Mouse (Mus musculus): ENCODE results near the gene Cryge.
"Not testable (repeated sequence)": the region's sequence is repeated elsewhere in the genome, so short reads cannot be mapped to it uniquely, and the experiment has no call there.

Gene Cryge

GRCm38 (mm10) chr1:65050952-65051351 lies at the start of gene Cryge:
TSS of gene Cryge (minus strand) at chr1:65051149.
- DNase-seq (ENCODE audit: low spot score): not testable (repeated sequence)

- no peak for DNase-seq (ENCODE audit: low spot score)
Observed at GRCm38 (mm10) chr1:65096953-65097352, 46.0 kb upstream of the Cryge start.

- no peak for DNase-seq (ENCODE audit: low spot score)
Observed at GRCm38 (mm10) chr1:65091566-65091965, 40.6 kb upstream of the Cryge start.

GRCm38 (mm10) chr1:65090370-65090769 lies 39.4 kb upstream of the Cryge start:
- peak; percentile 63 for DNase-seq (ENCODE audit: low spot score)

GRCm38 (mm10) chr1:65088567-65089356 lies 37.8 kb upstream of the Cryge start:
- DNase-seq (ENCODE audit: low spot score): no peak

- no peak for DNase-seq (ENCODE audit: low spot score)
Observed at GRCm38 (mm10) chr1:65082188-65082587, 31.2 kb upstream of the Cryge start, which contains the start of gene Crygb. TSS of gene Crygb (minus strand) at chr1:65082288.

GRCm38 (mm10) chr1:65075607-65076006 lies 24.7 kb upstream of the Cryge start:
- no peak for DNase-seq (ENCODE audit: low spot score)

- DNase-seq (ENCODE audit: low spot score): no peak
Observed at GRCm38 (mm10) chr1:65073589-65073988, 22.6 kb upstream of the Cryge start, which contains the start of gene Crygc. TSS of gene Crygc (minus strand) at chr1:65073689.

GRCm38 (mm10) chr1:65067842-65068241 lies 16.9 kb upstream of the Cryge start:
- no peak for DNase-seq (ENCODE audit: low spot score)

- DNase-seq (ENCODE audit: low spot score): no peak
Observed at GRCm38 (mm10) chr1:65064201-65064600, 13.3 kb upstream of the Cryge start.

- no peak for DNase-seq (ENCODE audit: low spot score)
Observed at GRCm38 (mm10) chr1:65063352-65063751, 12.4 kb upstream of the Cryge start, which contains the start of gene Crygd. TSS of gene Crygd (minus strand) at chr1:65063452.

- no peak for DNase-seq (ENCODE audit: low spot score)
Observed at GRCm38 (mm10) chr1:65052140-65052539, 1.2 kb upstream of the Cryge start.

- DNase-seq (ENCODE audit: low spot score): no peak
Observed at GRCm38 (mm10) chr1:65051696-65052095, 747 bp upstream of the Cryge start.

- DNase-seq (ENCODE audit: low spot score): peak; percentile 23
Observed at GRCm38 (mm10) chr1:65048781-65049180, 2.2 kb downstream of the Cryge start.

- DNase-seq (ENCODE audit: low spot score): peak; percentile 17
Observed at GRCm38 (mm10) chr1:65046401-65047109, 4.4 kb downstream of the Cryge start.

- no peak for DNase-seq (ENCODE audit: low spot score)
Observed at GRCm38 (mm10) chr1:65043433-65043832, 7.5 kb downstream of the Cryge start.

GRCm38 (mm10) chr1:65041837-65042236 lies 9.1 kb downstream of the Cryge start:
- no peak for DNase-seq (ENCODE audit: low spot score)

- no peak for DNase-seq (ENCODE audit: low spot score)
Observed at GRCm38 (mm10) chr1:65040806-65041205, 10.1 kb downstream of the Cryge start.

- no peak for DNase-seq (ENCODE audit: low spot score)
Observed at GRCm38 (mm10) chr1:65039679-65040078, 11.3 kb downstream of the Cryge start.

GRCm38 (mm10) chr1:65037542-65037941 lies 13.4 kb downstream of the Cryge start:
- no peak for DNase-seq (ENCODE audit: low spot score)

GRCm38 (mm10) chr1:65035513-65035912 lies 15.4 kb downstream of the Cryge start:
- no peak for DNase-seq (ENCODE audit: low spot score)

GRCm38 (mm10) chr1:65032641-65033040 lies 18.3 kb downstream of the Cryge start, which contains the start of gene Akr1cl:
TSS of gene Akr1cl (minus strand) at chr1:65032759.
- DNase-seq (ENCODE audit: low spot score): no peak

- DNase-seq (ENCODE audit: low spot score): no peak
Observed at GRCm38 (mm10) chr1:65028206-65028605, 22.7 kb downstream of the Cryge start.

All from urinary bladder, postnatal 14 days (tissue).